19 mouse cellular contexts compared by ENCODE assay signal in genomic region chr4:89505368-89505819, GRCm38 (mm10).
DNase-seq lines count a peak whose midpoint lies in the region; ATAC-seq and TF ChIP-seq lines count a peak whose summit lies in the region.
"Had no signal": no experiment of that assay in that cellular context is flagged by ENCODE, and none has a peak within 500 bp of the region (broad histone marks: within the 10 kb centered on the region; RNA-seq: fewer than 3 reads in every experiment).

No protein-coding gene starts in this region.

- H3K4me3 ChIP-seq in kidney, embryonic 14.5 days (ENCODE audit: low read length) = no peak overlapping the region
- peak overlapping the region in 1 of 3 experiments; percentile 10 for H3K4me3 ChIP-seq in CH12.LX (replicated peaks in 1 of 3; ENCODE audit: low read depth in 2 of 3, low read length in 2 of 3, poor library complexity in 1 of 3)
- H3K4me3 ChIP-seq in midbrain, embryonic 13.5 days (replicated peaks) = no peak overlapping the region
- H3K4me3 ChIP-seq: hindbrain, embryonic 13.5 days; layer of hippocampus, adult 2 months; left cerebral cortex, adult 2 months; limb, embryonic 12.5 days had no signal

- no peaks in the 10 kb centered on the region for H3K79me2 ChIP-seq in CH12.LX (replicated peaks; ENCODE audit: control insufficient read depth, extremely low read depth, insufficient read depth, poor library complexity, severe bottlenecking)

- peak; percentile 53 for ATAC-seq in kidney, embryonic 14.5 days (ENCODE audit: low FRiP score, low TSS enrichment)
- ATAC-seq in midbrain, embryonic 13.5 days = 0 out of 2 replicates have a peak, but pooled peaks have one; percentile 30
- ATAC-seq: forebrain, postnatal 0 days had no signal

- no peak overlapping the region for H3K9ac ChIP-seq in kidney, embryonic 14.5 days (ENCODE audit: low read depth, low read length)
- peak overlapping the region; percentile 73 for H3K9ac ChIP-seq in CH12.LX (ENCODE audit: insufficient read depth, low read depth)
- H3K9ac ChIP-seq in midbrain, embryonic 13.5 days (replicated peaks) = no peak overlapping the region
- H3K9ac ChIP-seq: forebrain, postnatal 0 days; hindbrain, embryonic 13.5 days; limb, embryonic 12.5 days had no signal

- TF ChIP-seq POLR2A in CH12.LX (IDR thresholded peaks at IDR 0.05; ENCODE audit: low read depth, low read length) = peak; percentile 41

- H3K36me3 ChIP-seq in kidney, embryonic 14.5 days (ENCODE audit: control insufficient read depth, insufficient read depth, low read length) = no peaks in the 10 kb centered on the region
- no peaks in the 10 kb centered on the region for H3K36me3 ChIP-seq in CH12.LX (replicated peaks in 1 of 2; ENCODE audit: control insufficient read depth in 1 of 2, insufficient read depth in 1 of 2, low read length in 1 of 2)
- no peaks in the 10 kb centered on the region for H3K36me3 ChIP-seq in midbrain, embryonic 13.5 days
- H3K36me3 ChIP-seq: G1E; hindbrain, embryonic 13.5 days; limb, embryonic 12.5 days had no signal

- H3K4me2 ChIP-seq in kidney, embryonic 14.5 days (replicated peaks; ENCODE audit: low read depth, low read length) = no peak overlapping the region
- peak overlapping the region; percentile 88 for H3K4me2 ChIP-seq in CH12.LX (ENCODE audit: insufficient read depth, low read depth, poor library complexity, severe bottlenecking)
- H3K4me2 ChIP-seq in midbrain, embryonic 13.5 days (replicated peaks) = no peak overlapping the region
- H3K4me2 ChIP-seq: hindbrain, embryonic 13.5 days; limb, embryonic 12.5 days had no signal

- H3K27me3 ChIP-seq in kidney, embryonic 14.5 days (ENCODE audit: control insufficient read depth, insufficient read depth, low read length) = no peaks in the 10 kb centered on the region
- no peaks in the 10 kb centered on the region for H3K27me3 ChIP-seq in CH12.LX (replicated peaks)
- no peaks in the 10 kb centered on the region for H3K27me3 ChIP-seq in midbrain, embryonic 13.5 days
- H3K27me3 ChIP-seq: hindbrain, embryonic 13.5 days had no signal

- H3K27ac ChIP-seq in kidney, embryonic 14.5 days (ENCODE audit: low read depth, low read length) = no peak overlapping the region
- H3K27ac ChIP-seq in CH12.LX (ENCODE audit: insufficient read depth, low read depth) = peak overlapping the region; percentile 91
- H3K27ac ChIP-seq in midbrain, embryonic 13.5 days = no peak overlapping the region
- H3K27ac ChIP-seq: hindbrain, embryonic 13.5 days; layer of hippocampus, adult 2 months; left cerebral cortex, adult 2 months; limb, embryonic 12.5 days had no signal

- no peak for DNase-seq in kidney, postnatal 10 days
- DNase-seq in A20 (ENCODE audit: low read depth, low spot score) (peak; percentile 90), CH12.LX (ENCODE audit: extremely low read depth) (peak; percentile 98)
- DNase-seq in ovary, adult 18-20 months (ENCODE audit: low spot score) = no peak
- no peak for DNase-seq in lung, postnatal 36 days
- DNase-seq in lung, postnatal 14 days = no peak
- DNase-seq: cerebellum, adult 18-20 months; forebrain, postnatal 0 days; gastrocnemius, postnatal 10 days; heart, postnatal 10 days; kidney, adult 11 months; thymus, postnatal 36 days had no signal

- in situ Hi-C loops in CH12.LX (cut with MboI; ENCODE audit: low pct_ligation_motif_present, low pct_unique_long_range_greater_than_20kb, low sequenced_read_pairs) = loop anchor here (10.0 kb wide), 1 partner anchor 91 kb away; no protein-coding TSS in a partner anchor

- H3K9me3 ChIP-seq in kidney, embryonic 14.5 days (ENCODE audit: control insufficient read depth, low read length) = no peaks in the 10 kb centered on the region
- no peaks in the 10 kb centered on the region for H3K9me3 ChIP-seq in CH12.LX (replicated peaks; ENCODE audit: low read length)
- H3K9me3 ChIP-seq in midbrain, embryonic 13.5 days = no peaks in the 10 kb centered on the region
- H3K9me3 ChIP-seq: hindbrain, embryonic 13.5 days; limb, embryonic 12.5 days had no signal

- no peak for TF ChIP-seq CTCF in CH12.LX (conservative IDR thresholded peaks at IDR 0.05 in 1 of 2, IDR thresholded peaks at IDR 0.05 in 1 of 2; ENCODE audit: low read depth in 2 of 2, low read length in 2 of 2)

- H3K4me1 ChIP-seq in kidney, embryonic 14.5 days (ENCODE audit: control insufficient read depth, insufficient read depth, low read length) = peaks cover 6% of the 10 kb centered on the region; the same call in 1 of the 2 replicates
- H3K4me1 ChIP-seq in CH12.LX (ENCODE audit: control insufficient read depth in 1 of 2, insufficient read depth in 2 of 2) = peaks cover 16 to 62% of the 10 kb centered on the region in 2 experiments
- peaks cover 8% of the 10 kb centered on the region; the same call in 1 of the 2 replicates for H3K4me1 ChIP-seq in midbrain, embryonic 13.5 days (replicated peaks)

- dilution Hi-C loops in CH12.LX (cut with MboI; ENCODE audit: extremely low pct_ligation_motif_present, extremely low pct_unique_long_range_greater_than_20kb, low sequenced_read_pairs) = no loop called here

- TF ChIP-seq EP300 in CH12.LX (IDR thresholded peaks at IDR 0.05; ENCODE audit: low read length) = peak; percentile 75

- TF ChIP-seq RAD21 in CH12.LX (IDR thresholded peaks at IDR 0.05; ENCODE audit: low read depth, low read length) = no peak; the same call in 1 of the 2 replicates

- WGBS in kidney, embryonic 14.5 days = 6% methylated on average over 6 of the region's 6 CpGs
- WGBS in midbrain, embryonic 13.5 days = 20% methylated on average over 6 of the region's 6 CpGs

TF ChIP-seq in CH12.LX, 34 proteins besides CTCF, POLR2A, EP300 and RAD21:
- peak; percentile 95 for TF ChIP-seq BHLHE40 (IDR thresholded peaks at IDR 0.05; ENCODE audit: low read depth, low read length)
- no peak; the same call in 1 of the 2 replicates for TF ChIP-seq JUND (conservative IDR thresholded peaks at IDR 0.05; ENCODE audit: low read depth, low read length)
- peak; percentile 85; the same call in 1 of the 2 replicates for TF ChIP-seq TBP (conservative IDR thresholded peaks at IDR 0.05; ENCODE audit: low read depth, low read length)
- no peak for TF ChIP-seq PAX5 (IDR thresholded peaks at IDR 0.05; ENCODE audit: low read length)
- TF ChIP-seq GABPA (IDR thresholded peaks at IDR 0.05; ENCODE audit: insufficient replicate concordance, low read depth, low read length) = no peak
- peak; percentile 70 for TF ChIP-seq TCF12 (IDR thresholded peaks at IDR 0.05; ENCODE audit: low read depth, low read length)
- TF ChIP-seq ZC3H11A (IDR thresholded peaks at IDR 0.05; ENCODE audit: low read depth, low read length) = no peak
- TF ChIP-seq SMC3 (IDR thresholded peaks at IDR 0.05; ENCODE audit: low read depth, low read length) = peak; percentile 3; the same call in 1 of the 2 replicates
- peak; percentile 21; the same call in 1 of the 2 replicates for TF ChIP-seq CHD2 (IDR thresholded peaks at IDR 0.05; ENCODE audit: low read length)
- TF ChIP-seq MAFK (IDR thresholded peaks at IDR 0.05; ENCODE audit: insufficient replicate concordance, low read length) = peak; percentile 74
- 0 out of 2 replicates have a peak, but pooled peaks have one; percentile 13 for TF ChIP-seq RCOR1 (conservative IDR thresholded peaks at IDR 0.05; ENCODE audit: low read depth, low read length)
- TF ChIP-seq NELFE (IDR thresholded peaks at IDR 0.05; ENCODE audit: low read depth, low read length) = peak; percentile 22; the same call in 1 of the 2 replicates
- no peak for TF ChIP-seq NRF1 (IDR thresholded peaks at IDR 0.05; ENCODE audit: low read depth, low read length)
- 0 out of 2 replicates have a peak, but pooled peaks have one; percentile 31 for TF ChIP-seq KAT2A (IDR thresholded peaks at IDR 0.05; ENCODE audit: insufficient replicate concordance, low read length)
- TF ChIP-seq MYC (IDR thresholded peaks at IDR 0.05; ENCODE audit: low read depth, low read length) = peak; percentile 55
- TF ChIP-seq USF1 (IDR thresholded peaks at IDR 0.05; ENCODE audit: low read depth, low read length) = no peak
- TF ChIP-seq IRF4 (IDR thresholded peaks at IDR 0.05; ENCODE audit: low read depth, low read length) = peak; percentile 65
- peak; percentile 53; the same call in 1 of the 2 replicates for TF ChIP-seq MXI1 (IDR thresholded peaks at IDR 0.05; ENCODE audit: low read depth, low read length)
- peak; percentile 89 for TF ChIP-seq MEF2A (IDR thresholded peaks at IDR 0.05; ENCODE audit: borderline replicate concordance, low read depth, low read length)
- no peak for TF ChIP-seq POLR2AphosphoS2 (IDR thresholded peaks at IDR 0.05; ENCODE audit: low read depth, low read length)
- no peak; the same call in 1 of the 2 replicates for TF ChIP-seq ZMIZ1 (IDR thresholded peaks at IDR 0.05; ENCODE audit: low read depth, low read length)
- TF ChIP-seq JUN (IDR thresholded peaks at IDR 0.05; ENCODE audit: insufficient read depth, low read depth, low read length) = peak; percentile 78
- TF ChIP-seq MAZ (IDR thresholded peaks at IDR 0.05; ENCODE audit: low read depth, low read length) = no peak; the same call in 1 of the 2 replicates
- peak; percentile 64 for TF ChIP-seq SIN3A (IDR thresholded peaks at IDR 0.05; ENCODE audit: low read length)
- peak; percentile 98 for TF ChIP-seq ETS1 (conservative IDR thresholded peaks at IDR 0.05; ENCODE audit: low read depth, low read length)

Comparison
In these comparisons a context has a peak if more than half of its experiments do, and no peak if none do; other contexts are left out.
1. DNase-seq: peak in A20 (single experiment) and CH12.LX (single experiment); none in kidney, postnatal 10 days (single experiment), ovary, adult 18-20 months (single experiment), lung, postnatal 36 days (single experiment) and lung, postnatal 14 days (single experiment).